Mouse (Mus musculus) megakaryocyte progenitor cell, adult 5-6 weeks (primary cell): ENCODE data around the gene Cerkl. TPM values are rescaled to one million over a fixed set of nuclear protein-coding genes. Genes with fewer than 3 reads are reported as not detected.

Experiments used
- ATAC-seq: replicated peaks from 2 replicates; pipeline ENCODE4 v1.8.0; 2016; ENCODE audit warnings: mild to moderate bottlenecking, moderate TSS enrichment, inconsistent platforms; ENCODE audit not compliant: poor library complexity
- total RNA-seq, 2 experiments: library from RNA; stranded (forward) in 1 of 2; stranded (reverse) in 1 of 2; fragments of 157-497, 149-512 nt in 1 of 2; fragments of 200-1000 nt in 1 of 2; gene quantifications; 2 replicates each; pipeline versions ENCODE4 v1.2.3 to v1.2.4; 2015 to 2017

Cerkl gene
- total RNA-seq, 2 experiments from 2014 or later: 4.8 to 9.9 TPM

DNA sequence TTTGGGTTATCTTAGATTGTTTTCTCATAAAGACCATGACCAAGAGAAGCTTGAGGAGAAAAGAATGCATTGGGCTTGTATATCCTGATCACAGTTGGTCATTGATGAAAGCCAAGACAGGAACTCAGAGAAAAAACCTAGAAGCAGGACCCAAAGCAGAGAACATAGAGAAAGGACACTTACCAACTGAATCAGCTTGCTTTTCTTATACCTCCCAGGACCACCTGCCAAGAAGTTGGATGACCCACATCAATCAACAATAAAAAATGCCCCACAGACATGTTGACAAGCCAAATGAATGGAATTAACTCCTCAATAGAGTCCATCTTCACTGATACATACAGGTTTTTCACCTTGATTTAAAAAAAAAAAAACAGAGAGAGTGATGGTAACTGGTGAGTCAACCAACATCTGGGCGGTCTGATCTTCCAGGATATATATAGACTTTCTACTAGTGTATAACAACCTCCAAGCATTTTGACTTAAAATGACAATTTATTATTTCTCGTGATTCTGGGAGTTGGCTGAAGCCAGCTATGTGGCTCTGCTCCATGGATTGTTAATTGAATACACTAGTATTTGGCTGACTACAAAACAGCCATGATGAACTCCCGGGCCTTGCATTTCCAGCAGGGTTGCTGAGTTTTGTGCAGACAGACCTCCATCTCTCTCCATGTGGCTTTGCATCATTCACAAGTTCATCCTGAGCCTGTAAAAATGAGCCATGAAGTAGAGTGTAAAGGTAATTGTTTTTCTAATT lies 12.5 kb downstream of the Cerkl start:
- no peak for ATAC-seq

DNA sequence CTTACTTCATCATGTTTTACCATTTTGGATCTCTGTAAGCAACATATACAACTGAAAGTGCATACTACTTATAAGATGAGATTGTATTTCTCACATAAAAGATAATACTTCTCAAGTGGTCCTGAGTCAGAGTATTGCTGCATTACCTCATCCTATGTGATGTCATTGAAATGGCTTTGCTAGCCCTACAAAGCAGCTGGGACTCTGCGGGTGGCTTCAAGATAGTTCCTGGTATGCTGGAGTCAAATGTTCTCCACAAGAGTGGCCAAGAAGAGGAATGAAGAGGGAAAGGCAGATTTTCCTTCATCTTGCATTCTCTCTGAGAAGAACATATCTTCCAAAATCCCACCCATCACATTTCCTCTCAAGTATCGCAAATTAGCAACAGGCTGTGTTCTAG lies 13.2 kb downstream of the Cerkl start:
- no peak for ATAC-seq

DNA sequence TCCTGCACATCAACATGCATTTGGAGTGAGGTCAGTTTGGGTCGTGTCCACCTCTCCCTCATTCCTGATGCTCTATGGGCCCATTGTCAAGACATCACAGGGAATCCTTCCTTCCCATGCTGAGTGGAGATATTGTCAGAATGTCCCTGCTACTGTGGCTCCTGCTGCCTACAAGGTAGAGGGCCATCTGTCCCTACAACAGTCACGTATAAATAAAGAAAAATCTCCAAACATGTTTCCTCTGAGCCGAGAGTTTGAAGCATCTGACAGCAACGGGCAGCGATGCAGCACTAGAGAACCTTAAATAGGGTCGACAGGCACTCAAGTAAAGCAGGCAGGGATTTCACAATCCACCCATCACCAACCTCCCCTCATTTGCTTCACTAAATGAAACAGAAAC lies 13.7 kb downstream of the Cerkl start:
- ATAC-seq: no peak

DNA sequence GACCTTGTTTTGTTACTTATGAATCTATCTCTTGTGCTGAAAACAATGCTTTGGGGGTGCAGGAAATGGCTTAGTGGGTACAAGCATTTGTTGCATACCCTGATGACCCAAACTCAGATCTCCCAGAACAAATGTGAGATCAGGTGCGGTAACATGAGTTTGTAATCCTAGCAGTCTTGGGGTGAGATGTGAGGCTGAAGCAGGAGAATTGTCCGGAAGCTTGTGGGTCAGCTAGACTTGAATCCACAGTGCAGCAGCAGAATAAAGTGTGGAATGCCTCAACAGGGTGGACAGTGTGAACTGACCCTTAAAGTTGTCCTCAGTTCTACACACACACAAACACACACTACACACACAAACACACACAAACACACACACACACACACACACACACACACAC lies 14.4 kb downstream of the Cerkl start:
- ATAC-seq: no peak

DNA sequence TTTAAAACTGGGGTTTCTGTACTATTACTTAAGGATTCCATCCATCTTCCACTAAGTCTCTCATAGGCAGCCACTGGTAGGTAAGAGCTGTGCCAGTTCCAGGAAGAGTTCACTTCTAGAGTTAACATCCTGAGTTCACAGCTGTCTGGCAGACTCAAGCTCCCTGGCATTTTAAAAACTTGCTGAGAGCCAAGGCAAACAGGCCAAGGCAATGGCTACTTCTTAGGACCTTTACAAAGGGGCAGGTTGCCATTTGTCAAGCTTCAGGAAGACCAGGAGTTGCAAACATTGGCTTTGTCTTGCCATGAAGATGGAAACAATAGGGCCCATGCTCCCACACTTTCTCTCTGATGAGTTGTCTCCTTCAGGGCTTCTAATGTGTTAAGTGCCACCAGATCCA lies 26.5 kb downstream of the Cerkl start:
- ATAC-seq: no peak

DNA sequence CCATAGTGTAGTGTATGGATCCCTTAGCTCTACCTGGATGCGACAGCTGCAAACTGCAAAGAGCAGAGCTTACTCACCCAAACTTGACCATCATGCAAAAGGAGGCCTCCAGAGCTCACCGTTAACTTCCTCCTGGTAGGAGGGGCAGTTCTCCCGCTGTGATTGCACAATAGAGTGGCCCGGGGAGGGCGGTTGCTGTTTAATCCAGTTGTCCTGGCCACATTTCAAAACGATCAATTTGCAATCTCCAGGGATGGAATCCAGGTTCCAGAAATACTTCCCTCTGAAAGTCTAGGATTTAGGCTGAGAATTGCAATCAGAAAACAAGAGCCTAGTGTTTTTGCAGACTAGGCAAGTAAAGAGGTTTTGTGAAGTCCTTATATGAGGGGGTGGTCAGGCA lies 26.9 kb downstream of the Cerkl start:
- ATAC-seq: peak; percentile 71

DNA sequence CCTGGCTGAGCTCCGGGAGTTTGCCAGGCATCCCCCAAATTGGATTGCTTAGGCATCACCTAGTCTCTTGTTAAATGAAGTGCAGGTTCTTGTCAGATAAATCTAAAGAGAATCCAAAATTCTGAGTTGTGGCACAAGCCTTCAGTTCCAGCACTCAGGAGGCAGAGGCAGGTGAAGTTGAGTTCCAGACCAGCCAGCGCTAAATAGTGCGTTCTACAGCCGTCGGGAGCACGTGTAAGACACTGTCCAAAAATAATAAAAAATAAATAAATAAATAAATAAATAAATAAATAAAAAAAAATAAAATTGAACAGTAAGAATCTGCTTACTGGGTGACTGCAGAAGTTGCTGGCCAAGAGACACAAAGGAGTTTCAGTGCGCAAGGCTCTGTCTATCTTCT lies 27.5 kb downstream of the Cerkl start:
- ATAC-seq: no peak

DNA sequence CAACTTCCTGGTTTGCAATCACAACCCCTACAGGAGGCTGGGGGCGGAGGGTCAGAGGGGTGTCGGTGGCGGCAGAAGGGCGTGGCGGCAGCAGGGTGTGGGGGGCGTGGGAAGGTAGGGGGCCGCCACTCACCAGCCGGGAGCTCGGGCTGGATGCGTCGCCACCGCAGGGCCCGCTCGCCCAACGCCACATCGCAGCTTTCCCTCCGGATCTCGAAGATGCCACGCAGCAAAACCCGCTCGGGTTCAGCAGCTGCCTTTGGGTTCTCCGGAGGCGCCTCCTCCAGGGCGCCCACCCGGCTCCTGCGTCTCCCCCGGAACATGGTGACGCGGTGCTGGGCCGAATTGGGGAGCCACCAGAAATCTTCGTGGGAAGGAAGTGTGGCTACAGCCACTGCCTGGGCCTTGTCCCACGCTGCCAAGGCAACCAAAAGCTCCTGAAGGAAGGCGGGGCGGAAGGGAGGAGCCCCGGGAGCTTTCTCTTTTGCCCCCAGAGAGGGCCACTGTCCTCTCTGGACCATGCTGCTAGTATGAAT lies 27.9 kb downstream of the Cerkl start:
- ATAC-seq: peak; percentile 81

DNA sequence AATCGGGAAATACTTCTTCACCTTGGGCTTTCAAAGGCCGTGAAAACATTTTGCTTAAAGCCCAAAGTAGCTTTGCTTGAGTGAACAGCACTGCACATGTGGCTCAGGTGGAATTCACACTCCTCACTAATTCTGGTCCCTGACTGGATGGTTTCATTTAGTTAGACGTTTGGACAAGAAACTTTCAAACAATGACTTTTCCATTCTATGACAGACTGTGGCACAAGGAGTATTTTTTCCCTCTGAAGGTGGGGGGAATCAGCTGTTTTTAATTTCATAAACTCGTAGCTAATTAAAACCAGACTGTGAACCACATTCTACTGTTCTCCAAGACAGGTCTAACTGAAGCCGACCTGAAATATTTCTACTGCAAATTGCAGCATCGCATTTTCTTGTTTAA lies 28.6 kb downstream of the Cerkl start:
- no peak for ATAC-seq

DNA sequence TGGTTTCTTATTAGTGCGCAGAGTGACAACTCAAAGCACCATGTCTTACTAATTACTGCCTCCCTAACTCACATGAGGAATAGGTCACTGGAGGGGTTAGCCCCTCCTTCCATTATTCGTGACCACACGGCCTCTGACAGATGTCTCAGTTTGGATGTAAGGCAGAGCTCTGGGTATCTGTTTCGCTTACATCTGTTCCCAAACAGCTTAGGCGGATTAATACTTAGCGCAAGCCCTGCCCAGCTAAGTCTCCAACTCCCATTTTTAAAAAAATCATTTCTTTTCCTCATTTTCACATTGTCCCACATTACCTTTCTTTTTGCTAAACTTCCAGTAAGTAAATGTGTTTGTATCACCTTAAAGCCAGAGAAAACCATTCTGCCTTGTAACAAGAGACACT lies 34.9 kb downstream of the Cerkl start:
- no peak for ATAC-seq

DNA sequence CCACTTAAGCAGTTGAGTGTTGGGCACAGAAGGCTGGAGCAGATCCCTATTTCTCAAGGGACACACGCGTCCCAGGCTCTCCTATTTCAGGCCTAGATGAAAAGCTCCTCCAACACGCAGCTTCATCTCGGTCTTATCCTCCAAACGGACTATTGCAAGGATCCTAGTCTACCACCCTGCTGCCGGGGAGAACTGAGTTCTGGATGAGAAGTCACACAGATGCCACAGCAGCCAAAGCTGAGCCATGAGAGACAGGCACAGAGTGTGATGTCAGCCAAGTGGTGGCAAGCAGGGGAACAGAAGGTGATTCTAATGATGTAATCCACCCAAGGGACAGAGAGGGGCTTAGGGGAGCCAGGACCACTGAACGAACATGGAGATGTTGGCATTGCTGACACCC lies 42.1 kb downstream of the Cerkl start:
- no peak for ATAC-seq

DNA sequence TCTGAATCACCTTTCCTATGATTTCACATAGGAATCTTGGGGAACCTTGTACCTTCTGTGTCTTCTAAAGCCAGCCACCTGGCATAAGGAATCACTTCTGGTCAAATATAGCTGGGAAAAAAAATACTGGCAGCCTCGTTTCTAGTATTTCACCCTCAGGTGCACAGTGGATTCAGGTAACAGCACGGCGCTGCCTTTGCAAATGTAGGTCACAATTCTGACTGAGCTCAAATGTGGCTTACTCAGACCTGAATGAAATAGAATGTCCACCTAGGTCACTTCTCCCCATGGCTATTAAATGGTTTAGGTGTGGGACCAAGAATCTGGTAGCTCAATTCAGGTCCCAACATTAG lies 45.7 kb downstream of the Cerkl start:
- ATAC-seq: no peak

DNA sequence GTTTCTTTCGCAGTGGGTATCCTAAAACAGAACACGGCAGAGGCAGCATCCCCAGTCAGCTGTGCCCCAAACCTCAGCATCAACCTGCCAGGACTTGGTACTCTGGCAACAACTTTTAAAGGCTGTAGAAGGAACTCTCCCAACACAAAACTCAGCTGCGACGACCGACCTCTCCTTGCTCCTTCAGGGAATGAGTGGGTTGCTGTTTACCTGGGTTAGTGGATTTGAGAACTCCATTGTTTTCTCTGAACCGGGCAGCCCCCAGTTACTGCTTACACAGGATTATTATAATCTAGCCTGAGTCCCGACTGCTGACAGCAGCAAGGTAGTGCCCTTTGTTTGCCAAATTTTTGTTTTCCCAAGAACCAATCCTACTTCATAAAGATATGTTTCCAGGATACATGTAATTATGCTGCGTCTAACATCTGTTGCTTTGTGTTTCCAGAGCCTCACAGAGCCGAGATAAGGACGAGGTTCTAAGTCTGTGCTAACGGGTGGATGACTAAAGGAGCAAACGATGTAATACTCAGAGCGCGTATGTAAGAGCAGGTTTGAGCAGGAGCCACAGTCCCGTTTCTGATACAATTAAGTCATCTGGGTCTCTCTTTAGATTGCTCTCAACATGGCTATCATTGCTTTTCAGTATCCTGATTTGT lies 46.2 kb downstream of the Cerkl start:
- ATAC-seq: no peak

DNA sequence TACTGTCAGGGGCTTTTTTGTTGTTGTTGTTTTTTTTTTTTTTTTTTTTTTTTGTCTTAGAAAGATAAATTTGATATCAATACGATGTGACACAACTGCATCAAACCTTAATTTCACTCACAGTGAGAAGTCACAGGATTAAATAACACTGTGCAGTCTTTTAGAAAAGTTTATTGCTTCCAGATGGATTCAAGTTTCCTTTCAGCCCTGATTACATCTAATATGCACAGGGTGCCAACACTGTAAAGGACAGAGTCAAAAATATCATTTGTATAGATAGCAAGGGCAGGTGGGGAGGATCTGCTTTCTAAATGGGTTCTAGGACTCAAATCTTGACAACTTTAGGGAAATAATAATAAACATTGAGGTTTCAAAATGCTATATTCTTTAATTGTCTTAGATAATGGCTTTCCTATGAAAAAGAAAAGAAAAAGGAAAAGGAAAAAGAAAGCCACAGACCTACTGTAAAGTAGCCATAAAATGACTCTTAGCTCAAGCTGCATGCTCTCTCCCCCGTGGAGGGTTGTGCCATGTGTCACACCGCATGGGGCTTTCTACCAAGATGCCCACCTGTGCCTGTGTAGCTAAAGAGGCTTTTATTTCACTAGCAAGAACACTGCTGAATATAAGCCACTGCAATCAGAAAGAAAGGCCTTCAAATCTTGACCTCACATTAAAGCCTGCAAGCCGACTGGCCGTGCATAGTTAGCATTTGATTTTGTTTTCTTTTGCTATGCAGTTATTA lies 50.8 kb downstream of the Cerkl start:
- ATAC-seq: no peak

DNA sequence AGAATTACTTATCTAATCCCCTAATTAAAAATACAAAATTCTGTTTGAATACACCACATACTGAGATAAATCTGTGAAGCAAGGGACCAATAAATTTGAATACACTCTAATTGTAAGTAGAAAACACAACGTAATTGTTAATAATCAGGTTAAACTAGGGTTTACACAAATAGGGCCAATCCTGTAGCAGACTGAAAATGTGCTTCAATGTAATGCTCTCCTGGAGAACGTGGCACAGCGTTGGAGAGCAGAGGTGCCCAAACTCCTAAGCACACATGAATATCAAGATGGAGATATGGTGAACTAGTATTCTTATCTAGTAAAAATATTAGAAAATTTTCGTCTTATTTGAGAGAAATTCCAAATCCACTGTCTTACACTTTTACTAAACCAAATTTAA lies 56.5 kb downstream of the Cerkl start:
- no peak for ATAC-seq

DNA sequence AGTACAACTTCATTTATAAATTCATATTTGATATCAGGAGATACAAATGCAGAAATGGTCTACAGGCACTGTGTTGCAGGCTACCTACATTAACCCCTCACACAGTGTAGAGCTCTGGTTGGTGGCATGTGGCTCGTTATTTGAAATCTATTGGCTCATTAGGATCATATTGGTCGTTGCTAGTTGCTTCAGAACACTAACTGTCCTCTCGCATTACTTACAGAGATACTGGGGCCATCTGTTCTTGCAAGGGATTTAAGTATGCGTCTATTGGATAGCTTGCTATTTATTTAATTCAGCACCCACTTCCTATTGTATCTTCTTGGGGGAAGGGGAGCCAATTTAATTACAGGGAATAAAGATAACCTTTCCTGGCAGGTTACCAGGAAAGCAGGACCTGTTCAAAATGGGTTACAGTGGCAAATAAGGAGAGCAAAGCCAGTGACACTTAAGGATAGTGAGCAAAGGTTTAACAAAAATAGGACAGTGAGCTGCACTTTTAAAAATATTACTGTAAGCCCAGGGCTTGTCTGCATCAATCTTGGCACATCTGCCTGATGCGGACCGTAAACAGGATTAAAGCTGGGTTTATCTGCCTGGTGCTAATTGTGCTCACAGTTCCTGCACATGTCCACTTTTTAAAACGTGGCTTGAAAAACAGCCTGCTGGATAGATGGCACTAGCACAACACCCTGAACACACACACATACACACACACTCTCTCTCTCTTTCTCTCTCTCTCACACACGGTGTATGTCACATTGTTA lies 57.2 kb downstream of the Cerkl start:
- no peak for ATAC-seq

DNA sequence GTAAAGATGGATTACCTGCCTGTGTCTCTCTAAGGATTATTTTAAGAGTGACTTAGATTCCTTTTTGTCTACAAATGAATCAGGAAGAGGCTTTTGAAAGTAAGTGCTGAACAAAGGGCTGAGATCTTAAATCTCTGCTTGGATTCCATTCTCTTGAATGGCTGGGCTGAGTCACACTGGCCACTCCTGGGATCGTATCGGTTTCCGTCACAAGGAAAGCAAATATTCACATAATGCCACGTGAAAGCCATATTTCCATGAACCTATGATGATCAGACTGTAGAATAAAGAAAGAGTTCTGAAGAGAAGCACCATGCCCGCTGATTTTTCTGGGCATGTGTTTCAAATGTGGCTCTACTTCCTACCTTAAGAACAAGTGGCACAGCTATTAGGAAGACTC lies 57.8 kb downstream of the Cerkl start:
- ATAC-seq: no peak

DNA sequence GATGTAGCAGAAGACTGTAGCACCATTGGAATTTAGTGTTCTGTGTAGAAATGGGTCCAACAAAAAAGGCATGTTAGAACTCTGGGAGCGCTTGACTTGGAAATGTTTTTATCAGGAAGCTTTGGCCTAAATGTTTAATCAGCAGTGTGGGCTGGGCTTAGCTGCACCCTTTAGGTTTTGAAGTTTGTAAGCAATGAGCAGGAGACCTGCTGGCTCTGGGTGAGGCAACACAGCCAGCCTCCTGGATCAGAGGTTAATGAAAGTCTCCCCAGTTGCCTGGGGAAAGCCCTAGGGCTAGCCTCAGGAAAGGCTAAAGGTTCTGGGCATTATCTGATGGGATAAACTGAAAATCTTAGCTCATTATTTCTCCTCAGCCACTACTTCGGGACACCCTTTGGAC lies 58.2 kb downstream of the Cerkl start:
- no peak for ATAC-seq

DNA sequence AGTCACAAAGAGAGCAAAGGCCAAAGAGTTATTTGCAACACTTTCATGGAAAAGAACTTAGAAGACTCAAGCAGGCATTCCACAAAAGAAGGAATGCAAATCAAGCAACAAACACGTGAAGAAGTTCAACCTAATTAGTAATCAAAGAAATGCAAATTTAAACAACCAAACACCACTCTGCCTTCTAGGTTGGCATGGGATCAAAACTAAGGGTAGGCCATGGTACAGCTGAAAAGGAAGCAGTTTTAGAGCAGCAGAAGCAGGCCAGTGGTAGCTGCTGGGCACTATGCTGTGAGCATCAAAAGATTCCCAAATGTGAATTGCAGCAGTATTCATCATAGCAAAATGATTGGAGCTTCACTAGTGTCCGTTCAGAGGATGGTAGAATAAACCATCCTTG lies 59.5 kb downstream of the Cerkl start:
- ATAC-seq: no peak

DNA sequence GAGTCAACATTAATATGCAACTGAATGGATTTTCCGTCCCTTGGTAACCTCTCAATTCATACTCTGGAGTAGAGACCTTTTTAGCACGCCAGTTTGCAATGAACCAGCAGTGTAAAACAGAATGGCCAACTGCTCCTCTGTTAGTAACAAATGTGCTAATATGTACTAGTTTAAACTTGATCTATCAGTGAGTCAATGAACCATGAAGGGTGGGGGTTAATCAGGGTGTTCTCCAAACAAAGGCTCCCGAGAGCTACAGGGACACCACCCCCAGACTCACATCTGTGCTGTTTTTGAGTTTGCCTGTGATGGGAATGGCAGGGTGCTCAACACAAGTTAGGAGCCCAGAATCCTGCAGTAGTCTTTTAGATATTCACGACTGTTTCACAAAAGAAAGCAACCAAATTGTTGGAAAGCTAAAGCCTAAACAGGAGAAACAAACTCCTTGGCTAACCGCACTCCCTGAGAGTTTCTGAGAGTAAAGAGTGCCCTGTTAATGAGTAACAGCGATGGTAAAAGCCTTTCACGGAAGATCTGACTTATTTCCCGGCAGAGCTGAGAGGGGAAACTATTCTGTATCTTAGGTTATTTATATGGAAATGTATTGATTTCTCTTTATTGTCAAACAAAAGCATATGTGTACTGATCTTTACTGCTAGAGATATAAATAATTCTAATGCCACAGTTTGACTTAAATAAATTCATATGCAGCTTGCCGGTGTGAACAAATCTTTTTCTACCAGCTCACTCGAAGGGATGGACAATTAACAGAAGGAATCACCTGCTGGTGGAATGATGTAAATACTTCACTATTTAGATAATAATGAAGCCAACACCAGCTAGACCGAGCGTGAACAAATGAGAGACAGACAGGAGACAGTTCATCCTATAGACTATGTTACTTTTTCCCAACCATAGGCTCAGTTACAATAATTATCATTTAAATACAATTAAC lies 77.2 kb downstream of the Cerkl start:
- ATAC-seq: no peak
